Mouse (Mus musculus) ovary, adult 18-20 months (tissue): ENCODE data around the gene Cntn3.
"Not testable (repeated sequence)": the region's sequence is repeated elsewhere in the genome, so short reads cannot be mapped to it uniquely, and the experiment has no call there.

Source experiments
- DNase-seq: peaks from one replicate; pipeline ENCODE4 v3.0.0; 2022; ENCODE audit warnings: low spot score, mixed read lengths

Gene Cntn3

DNA sequence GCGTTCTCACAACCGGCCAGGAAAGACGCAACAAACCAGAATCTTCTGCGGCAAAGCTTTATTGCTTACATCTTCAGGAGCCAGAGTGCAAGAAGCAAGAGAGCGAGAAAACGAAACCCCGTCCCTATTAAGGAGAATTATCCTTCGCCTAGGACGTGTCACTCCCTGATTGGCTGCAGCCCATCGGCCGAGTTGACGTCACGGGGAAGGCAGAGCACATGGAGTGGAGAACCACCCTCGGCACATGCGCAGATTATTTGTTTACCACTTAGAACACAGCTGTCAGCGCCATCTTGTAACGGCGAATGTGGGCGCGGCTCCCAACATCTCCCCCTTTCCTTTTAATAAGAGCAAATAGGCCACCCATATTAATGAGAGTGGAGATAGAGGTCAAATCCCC is at the start of gene Cntn3:
TSS of gene Cntn3 (minus strand) at position 101 of the 400 bp plus-strand sequence.
- not testable (repeated sequence) for DNase-seq

DNA sequence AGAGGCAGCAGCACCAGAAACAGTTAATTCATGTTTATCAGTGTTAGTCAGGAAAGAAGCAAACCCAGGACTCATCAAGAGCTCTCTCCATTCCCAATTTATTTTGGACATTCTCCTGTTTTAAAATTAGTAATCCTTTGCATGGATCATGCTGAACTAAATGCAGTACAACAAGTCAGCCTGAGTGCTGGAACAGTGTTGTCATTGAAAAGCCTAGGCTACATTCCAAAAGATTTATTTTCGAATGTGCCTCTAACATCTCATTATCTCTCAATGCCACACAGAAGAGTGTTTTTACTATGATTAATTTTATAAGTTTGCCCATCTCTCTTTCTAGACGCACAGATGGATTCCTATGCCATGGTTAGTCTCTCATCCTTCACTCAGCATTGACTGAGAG is 27.9 kb upstream of the Cntn3 start:
- no peak for DNase-seq

DNA sequence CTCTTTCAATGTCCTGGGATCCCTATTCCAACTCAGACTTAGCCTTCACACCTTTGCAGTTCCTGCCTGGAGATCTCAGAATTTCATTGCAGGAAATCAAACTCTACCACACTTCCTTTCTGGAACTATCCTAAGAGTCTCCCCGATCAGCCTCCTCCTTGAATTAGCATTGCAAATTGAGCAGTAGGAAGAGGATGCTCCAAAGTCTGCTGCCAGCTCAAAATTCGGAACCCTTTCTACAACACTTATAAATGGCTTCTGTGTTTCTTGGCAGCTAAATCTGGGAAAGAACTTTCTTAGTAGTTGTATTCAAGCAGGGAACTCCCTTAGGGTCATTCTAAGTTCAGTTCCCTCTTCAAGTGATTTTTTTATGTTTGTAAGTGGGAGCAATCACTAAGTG is 24.9 kb upstream of the Cntn3 start:
- DNase-seq: no peak

DNA sequence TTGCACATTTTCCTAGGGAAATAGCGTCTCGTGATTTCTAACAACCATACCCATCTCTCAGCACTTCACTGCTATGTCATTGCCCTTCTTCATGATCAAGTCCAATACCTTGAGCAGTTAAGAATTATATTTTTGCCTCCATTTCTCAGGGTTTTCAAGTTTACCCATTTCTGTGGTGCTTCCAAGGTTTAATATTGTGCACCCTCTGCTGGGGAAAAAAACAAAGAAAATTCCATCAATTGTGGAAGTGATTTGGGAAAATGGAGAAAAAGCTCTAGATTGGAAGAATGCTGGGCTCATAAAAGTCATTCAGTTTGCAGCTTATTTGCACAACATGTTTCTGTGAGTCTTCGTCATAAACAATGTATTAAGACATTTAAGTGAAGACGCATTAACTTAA is 17.2 kb upstream of the Cntn3 start:
- DNase-seq: no peak

DNA sequence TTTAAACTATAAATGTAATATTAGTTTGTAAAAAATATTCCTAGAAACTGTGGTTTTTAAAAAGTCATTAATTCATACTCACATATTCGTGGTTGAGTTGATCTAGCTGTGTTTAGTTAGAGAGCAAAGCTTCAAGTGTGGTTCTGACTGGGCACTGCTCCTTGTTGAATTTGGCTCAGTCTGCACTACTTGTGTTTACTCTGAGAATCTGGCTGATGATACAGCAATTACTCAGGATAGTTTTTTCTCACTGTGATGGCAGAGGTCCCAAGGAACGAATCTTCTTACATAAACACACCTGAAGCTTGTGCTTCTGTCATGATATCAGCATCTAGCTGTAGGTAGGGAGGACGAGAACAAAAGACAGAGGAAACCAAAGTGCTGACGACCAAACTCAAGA is 16.4 kb upstream of the Cntn3 start:
- DNase-seq: no peak

DNA sequence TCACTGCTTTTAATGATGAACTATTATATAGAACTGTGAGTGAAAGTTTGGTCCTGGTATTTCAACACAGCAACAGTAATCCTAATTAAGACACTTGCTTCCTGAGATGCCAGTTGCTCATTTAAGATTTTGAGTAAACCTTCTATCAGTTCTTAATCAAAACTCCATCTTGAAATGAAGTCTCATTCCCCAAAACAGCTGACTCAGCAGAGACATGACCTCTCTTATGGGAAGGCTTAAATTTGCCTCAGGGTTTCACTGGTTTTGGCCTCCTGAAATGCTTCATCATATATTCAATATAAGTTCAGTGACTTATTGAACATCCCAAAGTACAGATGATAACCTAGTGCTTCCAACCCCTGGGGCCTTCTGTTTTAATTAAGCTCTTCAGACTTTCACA is 13.2 kb upstream of the Cntn3 start:
- no peak for DNase-seq

DNA sequence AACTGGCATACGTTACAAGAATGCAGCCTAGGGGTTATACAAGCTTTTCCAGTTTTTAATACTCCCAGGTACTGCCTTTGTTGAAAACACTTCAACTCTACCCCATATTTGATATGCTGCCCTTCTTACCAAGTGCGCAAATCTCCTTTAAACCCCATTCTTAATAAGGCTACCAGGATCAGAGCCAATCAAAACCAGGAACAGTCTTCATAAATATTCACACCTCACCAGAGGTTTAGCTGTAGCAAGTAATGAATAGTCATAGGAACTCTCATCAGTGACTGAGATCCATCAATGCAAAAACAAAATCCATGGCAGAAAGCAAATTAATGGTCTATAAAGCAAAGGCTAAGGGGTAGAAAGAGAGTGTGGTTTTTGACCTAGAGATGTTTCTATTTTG is 10.7 kb upstream of the Cntn3 start:
- DNase-seq: no peak

DNA sequence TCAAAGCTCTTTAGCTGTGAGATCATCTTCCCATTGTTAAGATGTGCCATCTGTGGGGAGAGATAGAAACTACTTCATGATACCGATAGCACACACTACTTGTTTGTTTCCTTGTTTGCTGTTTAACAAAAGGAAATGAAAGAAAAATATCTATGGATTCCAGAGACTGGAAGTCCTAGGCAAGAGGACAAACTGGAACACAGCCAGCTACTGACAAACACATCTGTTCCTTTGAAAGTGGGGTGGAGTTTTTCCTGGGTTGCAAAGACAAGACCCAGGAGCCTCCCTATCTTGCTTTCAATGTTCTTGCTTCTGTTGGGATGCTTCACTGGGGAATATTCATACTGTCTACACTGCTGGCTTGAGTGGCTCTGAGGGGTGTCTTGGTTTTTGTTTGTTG is 5.4 kb downstream of the Cntn3 start:
- DNase-seq: no peak

DNA sequence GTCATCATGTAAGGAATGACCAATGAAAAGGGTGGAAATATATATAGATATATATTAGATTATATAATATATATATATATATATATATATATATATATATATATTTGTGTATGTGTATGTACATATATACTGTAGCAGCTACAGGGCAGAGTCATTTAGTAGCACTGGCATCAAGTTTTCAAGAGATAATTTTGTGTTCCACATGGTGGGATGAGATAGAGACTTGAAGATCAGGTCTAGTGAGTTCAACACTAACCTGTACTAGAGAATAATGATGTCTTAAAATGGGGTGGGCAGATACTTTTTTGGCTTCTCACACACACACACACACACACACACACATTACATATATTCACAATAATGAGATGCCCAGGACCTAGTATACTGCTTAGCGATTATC is 7.7 kb downstream of the Cntn3 start:
- DNase-seq: no peak

DNA sequence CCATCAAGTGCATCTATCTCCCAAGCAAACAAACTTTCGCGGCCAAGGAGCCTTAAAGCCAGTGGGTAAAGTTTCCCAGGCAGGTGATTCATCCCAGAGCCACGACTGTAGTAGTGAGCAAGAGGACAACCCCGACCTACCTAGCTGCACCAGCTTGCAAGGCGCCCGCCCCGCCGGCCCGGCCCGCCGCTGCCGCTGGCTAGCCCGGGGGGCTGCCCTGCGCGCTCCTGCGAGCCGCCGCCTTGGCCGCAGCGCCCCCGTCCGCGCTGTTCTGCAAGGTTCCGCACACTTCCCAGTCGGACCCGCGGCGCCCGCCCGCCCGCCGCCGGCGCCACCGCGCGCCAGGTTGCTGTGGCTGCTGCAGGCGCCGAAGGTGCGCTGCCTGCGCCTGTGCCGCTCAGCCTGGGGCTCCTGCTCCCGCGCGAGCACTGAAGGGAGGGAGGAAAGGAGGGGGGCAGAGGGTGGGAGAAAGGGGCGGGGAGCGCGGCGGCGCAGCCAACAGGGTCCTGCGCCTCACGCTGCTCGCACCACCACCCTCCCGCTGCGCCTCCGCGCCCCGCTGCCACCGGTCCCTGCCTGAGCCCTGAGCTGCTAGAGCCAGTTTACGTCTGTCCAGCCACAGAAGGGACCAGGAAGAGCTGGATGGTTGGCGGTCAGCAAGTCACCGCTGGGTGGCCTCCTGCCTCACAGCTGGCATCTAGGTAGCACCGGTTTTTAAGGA is 8.7 kb downstream of the Cntn3 start:
- peak; percentile 58 for DNase-seq

DNA sequence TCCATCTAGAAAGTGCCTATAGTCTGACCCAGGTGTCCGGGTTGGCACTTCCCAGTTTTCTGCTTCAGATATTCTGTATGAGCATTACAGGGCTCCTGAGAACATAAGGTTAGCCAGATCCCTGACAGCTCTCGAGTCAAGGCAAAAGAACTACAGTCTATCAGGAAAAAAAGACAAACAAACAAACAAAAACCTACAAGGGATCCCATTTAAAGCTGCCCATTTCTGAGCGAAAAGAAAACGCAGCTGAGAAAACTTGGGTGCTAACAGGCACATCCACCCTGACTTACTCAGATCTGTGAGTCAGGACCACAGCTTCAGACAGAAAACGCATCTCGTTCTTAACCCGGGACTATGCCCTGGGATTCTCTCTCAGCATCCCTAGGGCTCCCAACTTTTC is 9.5 kb downstream of the Cntn3 start:
- DNase-seq: no peak

DNA sequence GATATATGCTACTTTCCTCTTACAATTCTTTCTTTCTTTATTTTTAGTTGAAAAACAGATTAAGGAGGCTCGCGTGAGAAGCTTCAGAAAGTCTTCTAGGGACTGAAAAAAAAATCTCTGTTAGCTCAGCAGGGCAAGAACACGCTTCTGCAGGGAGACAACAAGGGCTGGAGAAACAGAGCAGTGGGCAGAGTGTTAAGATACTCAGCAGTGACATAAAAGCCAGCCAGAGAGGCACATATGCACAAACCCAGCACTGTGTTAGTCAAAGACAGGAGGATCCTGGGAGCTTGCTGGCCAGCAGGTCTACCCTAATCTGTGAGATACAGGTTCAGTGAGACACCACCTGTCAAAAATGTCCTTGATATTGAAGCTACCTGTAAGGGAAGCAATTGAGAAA is 15.4 kb downstream of the Cntn3 start:
- DNase-seq: no peak

DNA sequence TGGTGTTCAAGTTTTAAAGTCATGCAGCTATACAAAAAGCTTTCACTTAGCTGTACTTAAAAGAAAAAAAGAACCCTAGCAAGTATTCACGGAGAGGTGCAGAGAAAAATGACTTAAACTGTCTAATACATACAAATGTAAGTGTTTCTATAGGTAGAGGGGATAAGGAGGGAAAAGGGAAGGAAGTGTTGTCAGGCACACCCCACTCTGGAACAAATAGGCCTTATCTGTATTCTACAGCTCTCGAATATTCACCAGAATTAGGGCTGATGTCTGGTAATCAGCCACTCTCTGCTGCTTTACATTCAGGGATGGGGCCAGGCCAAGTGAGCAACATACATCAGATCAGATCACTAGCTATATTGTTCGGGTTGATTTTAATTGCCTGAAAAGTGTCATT is 16.4 kb downstream of the Cntn3 start:
- no peak for DNase-seq

DNA sequence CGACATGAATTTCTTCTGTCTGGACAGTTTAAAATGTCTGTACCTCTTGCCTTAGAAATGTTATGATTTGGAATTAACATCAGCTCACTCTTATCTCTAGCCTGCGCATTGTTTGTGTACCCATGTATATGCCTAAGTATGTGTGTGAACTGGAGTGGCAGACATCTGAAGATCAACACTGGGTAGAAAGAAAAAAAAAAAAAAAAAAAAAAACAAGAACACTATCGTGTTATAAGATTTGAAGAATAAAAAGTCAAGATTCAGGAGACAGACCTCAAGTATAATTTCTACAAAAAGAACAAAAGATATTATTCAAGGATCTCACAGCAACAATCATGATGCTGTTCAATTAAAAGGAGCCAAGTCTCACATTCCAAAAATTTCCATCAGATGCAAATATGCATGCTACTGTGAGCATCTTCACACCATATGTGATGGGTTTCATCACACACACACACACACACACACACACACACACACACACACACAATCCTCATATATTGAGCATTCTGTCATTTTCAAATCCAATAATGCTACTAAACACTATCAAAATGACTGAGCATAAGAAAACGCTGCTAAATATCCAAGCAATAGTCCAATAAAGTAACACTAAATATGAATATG is 17.0 kb downstream of the Cntn3 start:
- no peak for DNase-seq

DNA sequence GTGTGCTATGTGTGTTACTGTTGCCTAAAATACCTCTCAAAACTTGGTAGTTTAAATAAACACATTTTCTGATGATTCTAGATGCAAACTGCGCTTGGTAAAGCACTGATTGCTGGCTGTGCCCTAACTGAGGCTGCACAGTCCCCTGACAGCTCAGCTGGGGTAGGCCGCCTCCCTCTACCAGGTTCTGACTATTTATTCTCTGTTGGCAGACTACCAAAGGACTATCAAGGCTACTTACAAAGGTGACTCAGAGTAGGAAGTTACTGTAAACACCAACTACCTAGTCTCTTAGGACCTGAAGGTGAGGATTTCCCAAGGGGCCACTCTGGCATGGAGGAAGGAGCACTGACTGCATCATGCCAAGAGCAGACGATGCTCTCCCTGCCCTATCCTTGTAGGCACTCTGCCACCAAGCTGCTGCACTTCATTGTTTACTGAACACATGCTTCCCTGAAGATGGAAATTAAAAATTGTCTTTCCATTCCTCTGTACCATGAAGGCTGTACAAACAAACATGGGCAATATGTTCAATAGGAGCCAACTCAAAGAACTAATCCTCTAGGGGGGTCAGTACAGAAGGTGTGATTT is 17.7 kb downstream of the Cntn3 start:
- DNase-seq: no peak

DNA sequence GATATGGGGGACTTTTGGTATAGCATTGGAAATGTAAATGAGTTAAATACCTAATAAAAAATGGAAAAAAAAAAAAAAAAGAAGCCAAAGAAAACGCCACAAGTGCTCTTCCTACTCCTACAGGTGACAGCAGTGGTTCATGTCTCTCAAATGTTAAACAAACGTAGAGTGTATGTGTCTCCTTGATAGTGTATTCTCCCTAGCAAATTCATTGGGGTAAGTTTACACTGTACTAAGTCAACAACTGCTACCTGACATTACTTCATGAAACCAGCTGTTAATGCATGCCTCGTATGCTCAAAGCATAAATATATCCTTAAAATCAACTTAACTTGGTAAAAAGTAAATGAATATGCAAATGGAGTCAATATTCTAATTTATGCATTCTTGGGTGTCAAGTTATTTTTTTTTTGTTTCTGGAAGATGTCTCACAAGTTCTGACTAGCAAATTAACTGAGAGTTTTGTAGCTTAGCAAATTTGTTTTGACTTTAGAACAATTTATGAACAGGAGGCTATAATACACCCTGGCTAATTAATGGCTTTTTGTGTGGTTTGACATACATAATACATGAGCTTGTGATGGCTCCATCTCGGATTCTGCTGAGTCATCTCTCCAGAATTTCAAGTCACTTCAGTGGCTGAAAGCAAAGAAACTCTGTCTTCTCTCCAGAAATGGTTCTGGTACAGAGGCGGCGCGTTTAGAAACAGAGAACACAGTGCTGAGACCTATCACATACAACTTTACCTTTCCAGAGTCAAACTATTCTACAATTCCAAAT is 31.1 kb downstream of the Cntn3 start:
- DNase-seq: no peak

DNA sequence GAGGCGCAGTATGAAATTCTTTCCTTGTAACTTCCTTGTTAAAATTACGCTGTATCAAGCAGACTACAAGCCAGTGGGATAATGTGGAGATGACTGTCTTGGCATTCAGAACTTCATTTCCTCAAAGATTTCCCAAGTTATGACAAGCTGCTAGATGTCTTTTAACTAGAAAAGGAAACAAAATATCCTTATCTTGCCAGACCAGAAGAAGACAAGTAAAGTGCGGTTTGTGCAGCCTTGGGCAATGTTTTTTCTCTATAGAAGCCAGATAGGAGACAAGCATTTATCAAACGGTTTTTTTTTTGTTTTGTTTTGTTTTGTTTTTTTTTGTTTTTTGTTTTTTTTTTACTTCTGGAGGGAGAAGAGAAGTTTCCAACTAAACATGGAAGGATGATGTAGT is 37.3 kb downstream of the Cntn3 start:
- DNase-seq: no peak

DNA sequence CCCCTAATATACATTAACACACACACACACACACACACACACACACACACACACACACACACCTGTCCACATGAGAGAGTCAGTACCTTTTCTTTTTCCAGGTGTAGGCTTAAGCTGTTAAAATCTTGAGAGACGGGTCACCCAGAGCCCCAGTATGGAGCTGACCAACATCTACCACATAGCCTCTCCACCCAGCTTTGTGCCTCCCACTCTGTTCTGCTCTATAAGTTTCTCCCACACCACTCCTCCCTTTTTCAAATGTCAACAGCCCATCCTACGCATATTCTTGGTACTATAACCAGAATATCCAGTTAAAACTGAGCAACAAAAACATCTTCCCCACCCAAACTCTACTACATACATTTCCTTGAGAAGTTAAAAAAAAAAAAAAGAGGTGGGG is 49.9 kb downstream of the Cntn3 start:
- DNase-seq: no peak

DNA sequence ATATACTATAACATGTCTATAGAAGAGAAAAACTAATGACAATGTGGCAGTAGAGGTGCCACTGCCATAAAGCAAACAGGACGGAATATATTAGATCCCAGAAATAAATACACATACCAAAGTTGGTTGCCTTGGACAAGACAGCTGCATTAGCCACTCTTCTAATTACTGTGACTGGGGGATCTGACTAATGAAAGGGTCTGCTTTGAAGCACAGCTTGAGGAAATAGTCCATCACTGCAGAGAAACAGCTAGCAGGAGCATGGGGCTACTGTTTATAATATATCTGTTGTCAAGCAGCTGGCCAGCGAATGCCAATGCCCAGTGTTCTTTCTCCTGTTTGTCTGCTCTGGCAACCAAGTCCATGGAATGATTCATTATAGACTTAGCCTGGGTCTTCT is 51.9 kb downstream of the Cntn3 start:
- DNase-seq: no peak

DNA sequence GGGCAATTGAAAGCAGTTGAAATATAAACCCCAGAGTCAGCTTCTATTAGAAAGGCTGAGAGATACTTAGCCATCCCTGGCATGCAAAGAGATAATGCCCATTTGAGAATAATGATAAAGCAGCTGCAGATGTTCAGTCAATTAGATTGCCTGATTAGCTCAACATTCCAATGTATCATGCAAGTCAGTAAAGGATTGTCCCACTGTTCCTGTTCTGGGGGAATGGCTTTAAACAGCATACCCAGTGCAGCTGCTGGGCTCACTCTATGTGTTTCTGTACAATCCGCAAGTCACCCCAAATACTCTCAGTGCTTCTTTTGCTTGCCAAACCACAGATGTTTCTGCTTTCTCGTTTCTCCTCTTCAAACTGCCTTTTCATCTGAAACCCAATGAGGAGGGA is 57.7 kb downstream of the Cntn3 start:
- no peak for DNase-seq

DNA sequence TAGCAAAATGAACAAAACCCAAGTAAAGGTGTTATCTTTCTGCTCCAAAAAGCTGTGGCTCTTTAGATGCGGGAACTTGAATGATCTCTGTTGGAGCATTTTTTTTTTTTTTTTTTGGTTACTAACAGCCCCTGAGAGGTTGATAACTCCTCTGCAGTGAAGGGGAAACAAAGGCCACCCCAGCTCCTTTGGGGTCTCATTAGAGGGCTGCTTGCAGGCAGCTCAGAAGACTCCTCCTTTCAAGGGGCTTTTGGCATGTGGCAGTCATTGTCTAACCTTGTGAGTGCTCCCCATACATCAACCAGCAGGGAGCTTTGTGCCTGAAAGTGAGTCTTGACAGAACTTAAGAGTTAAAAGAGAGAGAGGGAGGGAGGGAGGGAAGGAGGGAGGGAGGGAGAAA is 60.8 kb downstream of the Cntn3 start:
- DNase-seq: no peak

DNA sequence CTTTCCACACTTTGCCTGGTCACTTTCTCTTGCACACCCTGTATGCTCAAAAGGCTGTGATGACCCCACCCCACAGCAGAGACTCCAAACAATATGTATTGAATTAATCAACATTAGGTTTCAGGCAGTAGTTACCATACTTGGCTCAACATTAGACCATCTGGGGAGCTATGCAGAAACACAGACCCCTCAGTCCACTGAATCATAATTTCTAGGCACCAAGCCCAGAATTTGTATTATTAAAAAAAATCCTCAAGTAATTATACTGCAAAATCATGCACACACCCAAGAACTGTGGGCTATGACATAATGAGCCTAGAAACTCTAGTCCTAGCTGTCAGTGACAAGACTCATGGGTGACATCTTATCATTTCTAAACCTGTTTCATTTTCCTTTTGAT is 87.4 kb downstream of the Cntn3 start:
- DNase-seq: no peak
